Mouse (Mus musculus): ENCODE measurements around the gene Atp6v1e1.
"Not testable (repeated sequence)": the region's sequence is repeated elsewhere in the genome, so short reads cannot be mapped to it uniquely, and the experiment has no call there.

The Atp6v1e1 gene

DNA sequence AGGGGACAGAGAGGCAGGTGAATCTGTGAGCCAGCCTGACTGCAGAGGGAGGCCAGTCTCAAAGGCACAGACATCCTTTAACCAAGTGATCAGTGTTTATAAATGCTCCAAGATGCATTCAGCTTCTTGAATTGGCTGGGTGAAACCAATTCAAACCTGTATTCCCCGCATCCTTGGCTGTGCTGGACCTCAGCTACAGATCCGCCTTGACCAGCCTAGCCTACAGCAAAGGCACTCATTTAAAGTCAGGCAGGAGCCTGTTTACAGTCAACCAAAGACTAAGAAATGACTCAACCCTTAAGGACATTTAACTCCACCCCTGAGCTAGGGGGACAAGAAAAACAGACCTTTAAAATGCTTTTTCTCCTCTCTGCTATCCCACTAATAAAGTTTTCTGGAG is 3.3 kb downstream of the Atp6v1e1 start:
- no peak for DNase-seq

GRCm38 (mm10) chr6:120811999-120812398 is 10.6 kb downstream of the Atp6v1e1 start:
- not testable (repeated sequence) for DNase-seq

DNA sequence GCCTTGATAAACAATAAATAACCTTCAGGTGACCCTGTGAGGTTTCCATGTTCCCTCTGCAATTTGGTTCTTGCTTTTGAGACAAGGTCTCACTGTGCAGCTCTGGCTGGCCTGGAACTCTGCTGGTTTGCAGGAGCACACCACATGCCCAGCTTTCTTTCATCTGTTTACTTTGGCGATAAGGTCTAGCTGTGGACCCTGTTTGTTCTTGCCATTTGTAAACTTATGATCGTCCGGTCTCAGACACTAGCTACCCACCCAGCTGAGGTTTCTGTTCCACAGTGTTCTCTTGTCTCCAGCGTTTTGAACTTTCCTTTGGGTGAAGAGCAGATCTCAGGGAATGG is 14.9 kb downstream of the Atp6v1e1 start:
- DNase-seq: no peak

DNA sequence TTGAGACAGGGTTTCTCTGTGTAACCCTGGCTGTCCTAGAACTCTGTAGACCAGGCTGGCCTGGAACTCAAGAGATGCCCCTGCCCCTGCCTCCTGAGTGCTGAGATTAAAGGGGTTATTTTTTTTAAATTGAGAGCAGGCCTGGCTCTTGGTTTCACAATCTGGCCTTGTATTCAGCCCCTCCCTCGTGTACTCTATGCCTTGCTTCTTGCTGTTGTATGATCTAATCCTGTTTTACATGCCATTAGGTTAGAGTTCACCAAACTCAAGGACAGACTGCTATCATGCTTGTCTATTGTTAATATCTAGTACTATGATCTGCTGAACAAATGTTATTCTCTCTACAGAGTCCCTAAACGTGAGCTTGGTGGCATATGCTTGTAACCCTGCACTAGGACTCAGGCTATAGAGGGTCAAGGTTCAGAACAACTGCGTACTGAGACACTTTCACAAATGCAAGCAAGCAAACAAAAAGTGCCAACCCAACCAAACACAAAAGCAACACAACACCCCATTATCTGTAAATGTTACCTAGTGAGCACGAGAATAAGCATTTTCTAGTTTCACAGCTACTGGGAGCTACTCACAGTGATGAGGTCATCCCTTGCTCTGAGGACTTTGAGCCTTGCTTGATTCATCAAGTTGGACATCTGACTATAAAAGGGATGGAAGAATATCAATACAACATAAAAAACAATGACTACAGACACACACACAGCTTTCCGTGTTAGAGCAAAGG is 15.4 kb downstream of the Atp6v1e1 start:
- DNase-seq: no peak

DNA sequence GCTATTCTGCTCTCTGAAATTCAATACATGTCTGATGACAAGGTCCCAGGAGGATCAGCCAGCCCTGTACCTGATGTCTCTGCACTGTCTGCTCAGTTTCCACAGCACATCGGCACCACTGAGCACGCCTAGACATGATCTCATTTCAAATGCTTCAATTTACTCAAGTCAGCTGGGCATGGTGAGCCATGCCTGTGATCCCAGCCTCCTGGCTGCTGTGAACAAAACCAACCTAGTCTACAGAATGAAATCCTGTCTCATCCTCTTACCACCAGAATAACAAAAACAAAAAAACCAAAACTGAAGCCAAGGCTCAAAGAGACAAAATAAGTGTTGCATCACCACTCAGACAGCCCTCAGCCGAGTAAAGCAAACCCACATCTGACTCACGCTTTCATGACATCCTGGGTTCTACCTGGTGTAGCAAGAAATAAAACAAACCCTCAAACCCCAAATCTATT is 23.0 kb downstream of the Atp6v1e1 start:
- no peak for DNase-seq

- DNase-seq: no peak
These were observed 23.7 kb downstream of the Atp6v1e1 start for GRCm38 (mm10) chr6:120798905-120799304.

GRCm38 (mm10) chr6:120798019-120798418 is 24.6 kb downstream of the Atp6v1e1 start:
- DNase-seq: no peak

DNA sequence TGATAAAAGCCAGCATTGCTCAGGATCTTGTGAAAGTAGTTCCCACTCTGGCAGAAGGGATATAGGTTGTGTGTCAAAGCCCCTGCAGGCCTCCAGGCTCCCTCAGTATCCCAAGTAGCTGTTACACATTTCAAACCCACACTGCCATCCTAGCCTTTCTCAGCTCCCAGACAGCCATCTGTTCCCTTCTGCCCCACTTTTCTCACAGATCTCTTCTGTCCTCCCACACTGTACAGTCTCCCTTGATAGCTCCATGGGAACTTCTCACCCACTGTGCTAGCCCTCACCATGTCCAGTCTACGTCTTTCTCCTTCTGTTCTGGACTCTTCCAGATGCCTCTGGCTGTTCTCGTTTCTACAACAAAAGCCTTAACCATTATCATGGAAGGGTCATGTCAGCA is 26.5 kb downstream of the Atp6v1e1 start:
- DNase-seq: no peak

GRCm38 (mm10) chr6:120795422-120796086 is 27.0 kb downstream of the Atp6v1e1 start:
- peak; percentile 38 for DNase-seq

GRCm38 (mm10) chr6:120792947-120793346 is 29.6 kb downstream of the Atp6v1e1 start:
- DNase-seq: peak; percentile 34

GRCm38 (mm10) chr6:120790717-120791116 is 31.9 kb downstream of the Atp6v1e1 start:
- DNase-seq: no peak

- DNase-seq: no peak
These were observed 32.4 kb downstream of the Atp6v1e1 start for GRCm38 (mm10) chr6:120790153-120790552.

DNA sequence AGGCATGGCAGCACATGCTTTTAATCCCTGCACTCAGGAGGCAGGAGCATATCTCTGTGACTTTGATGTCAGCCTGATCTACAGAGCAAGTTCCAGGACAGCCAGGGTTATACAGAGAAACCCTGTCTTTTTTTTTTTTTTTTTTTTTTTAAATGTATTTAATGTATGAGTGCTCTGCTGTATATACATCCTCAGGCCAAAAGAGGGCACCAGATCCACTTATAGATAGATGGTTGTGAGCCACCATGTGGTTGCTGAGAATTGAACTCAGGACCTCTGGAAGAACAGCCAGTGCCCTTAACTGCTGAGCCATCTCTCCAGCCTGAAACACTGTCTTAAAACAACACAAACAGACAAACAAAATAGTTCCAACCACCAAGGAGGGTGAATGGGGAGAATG is 33.7 kb downstream of the Atp6v1e1 start:
- DNase-seq: peak; percentile 39

DNA sequence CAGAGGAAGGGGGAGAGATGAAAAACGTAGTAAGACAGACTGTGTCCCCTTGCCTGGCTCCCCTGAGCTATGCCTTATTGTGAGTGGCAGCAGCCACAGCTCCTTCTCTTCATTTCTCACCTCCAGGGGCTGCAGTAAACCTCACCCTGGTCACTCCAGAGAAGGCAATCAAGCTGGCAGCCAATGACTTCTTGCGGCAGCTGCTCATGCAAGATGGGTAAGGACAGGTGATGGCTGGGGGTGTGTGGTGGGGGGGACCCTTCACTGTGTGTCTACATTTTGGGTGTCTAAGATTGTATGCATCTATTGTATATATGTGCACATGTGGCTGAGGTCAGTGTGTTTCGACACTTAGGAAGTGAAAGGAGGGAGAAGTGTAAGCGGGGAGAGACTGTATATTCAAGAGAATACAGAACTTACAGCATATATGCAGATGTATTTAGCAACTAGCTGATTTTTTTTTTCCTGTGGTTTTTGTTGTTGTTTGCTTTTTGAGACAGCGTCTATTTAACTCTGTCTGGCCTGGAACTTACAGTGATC is 34.5 kb downstream of the Atp6v1e1 start:
- no peak for DNase-seq

GRCm38 (mm10) chr6:120784351-120784750 is 38.2 kb downstream of the Atp6v1e1 start:
- DNase-seq: peak; percentile 46

GRCm38 (mm10) chr6:120782948-120783347 is 39.6 kb downstream of the Atp6v1e1 start:
- DNase-seq: no peak

- no peak for DNase-seq
These were observed 44.4 kb downstream of the Atp6v1e1 start for GRCm38 (mm10) chr6:120778226-120778625.

DNA sequence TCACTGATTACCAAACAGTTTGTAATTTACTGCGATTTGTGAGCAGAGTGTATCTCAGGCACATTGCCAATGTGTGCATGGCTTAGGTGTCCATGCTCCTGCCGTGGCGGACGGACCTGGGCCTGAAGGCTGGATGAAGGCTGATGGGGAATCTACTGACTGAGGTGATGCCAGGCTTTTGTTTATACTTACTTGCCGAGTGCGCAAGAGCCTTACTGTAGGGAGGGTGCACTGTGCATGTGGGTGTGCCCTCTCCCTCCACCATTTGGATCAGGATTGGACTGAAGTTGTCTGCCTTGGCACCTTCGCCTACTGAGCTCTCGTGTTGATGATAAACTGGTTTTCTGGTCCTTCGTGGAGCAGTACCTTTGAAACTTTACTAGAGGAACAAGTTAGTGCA is 45.1 kb downstream of the Atp6v1e1 start:
- DNase-seq: no peak

- no peak for DNase-seq
These were observed 46.3 kb downstream of the Atp6v1e1 start for GRCm38 (mm10) chr6:120776286-120776685.

DNA sequence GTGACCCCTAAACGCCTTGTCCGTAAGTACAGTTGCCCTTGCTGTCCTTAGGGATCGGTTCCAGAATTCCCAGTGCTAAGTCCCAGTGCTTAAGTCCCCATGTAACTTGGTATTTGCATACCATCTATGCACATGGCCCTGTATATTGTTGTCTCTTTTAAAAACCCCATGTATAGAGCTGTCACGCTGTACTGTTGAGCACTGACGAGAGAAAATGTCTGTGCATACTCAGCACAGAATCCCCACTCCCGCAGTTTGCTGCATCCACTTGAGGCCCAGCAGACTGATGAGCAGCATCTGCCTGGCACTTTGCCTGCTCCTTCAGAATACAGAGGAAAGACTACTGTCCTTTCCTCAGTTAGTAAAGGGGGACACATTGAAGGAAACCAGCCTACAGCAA is 48.8 kb downstream of the Atp6v1e1 start:
- no peak for DNase-seq

DNA sequence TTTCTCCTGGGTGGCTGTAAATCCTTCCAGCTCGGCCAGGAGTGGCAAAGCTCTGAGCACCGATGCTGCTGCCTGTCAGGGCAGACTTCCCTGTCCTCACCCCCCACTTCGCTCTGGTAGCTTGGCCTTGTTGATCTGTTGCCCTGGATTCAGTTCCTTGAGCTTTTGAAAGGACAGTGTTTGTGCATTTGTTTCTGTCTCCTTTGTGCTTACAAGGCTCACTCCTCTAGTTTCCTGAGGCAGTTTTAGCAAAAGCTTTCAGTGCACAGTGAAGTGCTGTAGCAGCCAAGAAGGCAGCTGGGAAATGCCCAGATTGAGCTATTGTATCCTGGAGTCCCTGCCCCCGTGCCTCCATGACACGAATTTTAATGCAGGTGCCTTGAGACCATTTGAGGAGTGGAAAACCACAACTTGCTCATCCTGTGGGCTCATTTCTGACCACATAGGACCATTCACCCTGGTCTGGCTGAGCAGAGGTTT is 49.4 kb downstream of the Atp6v1e1 start, which contains the start of gene Slc25a18:
TSS of gene Slc25a18 (plus strand) at position 430 of the 480 bp plus-strand sequence.
- no peak for DNase-seq

- no peak for DNase-seq
These were observed 50.6 kb downstream of the Atp6v1e1 start for GRCm38 (mm10) chr6:120772025-120772424.

DNA sequence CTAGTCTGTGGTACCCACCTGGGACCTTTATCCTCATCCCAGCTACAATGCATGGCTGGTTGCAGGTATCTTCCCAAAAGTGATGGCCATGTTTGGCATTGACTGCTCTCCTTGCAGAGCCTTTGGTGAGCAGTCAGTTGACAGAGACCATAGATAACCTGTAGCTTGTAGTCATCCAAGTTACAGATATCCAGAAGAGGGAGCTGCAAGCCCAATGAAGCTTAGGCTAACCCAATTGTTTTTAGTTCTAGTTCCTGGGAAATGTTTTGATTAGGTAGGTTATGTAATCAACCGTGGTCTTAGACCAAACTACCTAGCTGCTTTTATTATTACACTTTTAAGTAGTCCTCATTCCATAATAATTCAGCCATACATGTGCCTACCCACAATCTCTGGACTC is 51.2 kb downstream of the Atp6v1e1 start:
- DNase-seq: no peak

DNA sequence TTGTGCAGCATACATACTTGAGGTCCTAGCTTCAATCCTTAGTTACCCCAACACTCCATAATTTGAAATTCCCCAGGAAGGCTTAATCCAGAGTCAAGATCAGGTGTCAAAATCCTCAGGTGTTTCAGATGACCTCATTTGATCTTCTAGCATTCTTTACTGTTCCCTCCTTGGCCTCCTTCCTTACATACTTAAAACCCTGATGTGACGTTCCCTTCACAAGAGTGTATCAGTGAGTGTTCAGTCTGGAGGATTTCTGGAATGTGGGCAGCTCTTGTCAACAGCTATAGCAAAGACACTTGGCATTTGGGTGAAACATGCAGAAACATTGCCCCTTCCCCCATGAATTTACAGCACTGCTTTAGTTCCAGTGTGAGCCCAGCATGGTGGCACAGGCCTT is 52.6 kb downstream of the Atp6v1e1 start:
- DNase-seq: no peak
